Mouse (Mus musculus): ENCODE results near the gene Aebp1.

DNA sequence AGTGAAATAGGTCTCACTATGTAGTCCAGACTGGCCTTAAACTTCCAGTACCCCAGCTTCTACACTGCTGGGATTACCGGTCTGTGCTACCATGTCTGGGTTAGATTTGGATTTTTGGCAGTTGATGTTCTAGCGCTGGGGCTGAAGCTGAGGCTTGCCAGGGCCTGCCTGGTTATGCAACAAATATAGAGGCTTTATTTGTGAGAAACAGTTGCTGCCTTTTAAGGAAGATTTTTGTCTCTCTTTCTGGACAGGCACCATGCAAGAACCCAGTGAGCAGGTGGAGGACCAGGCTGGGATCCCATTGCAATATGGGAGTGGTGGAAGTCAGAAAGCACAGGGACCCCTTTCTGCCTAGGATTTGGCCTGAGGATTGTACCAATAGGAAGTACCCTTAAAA, 20.0 kb upstream of the Aebp1 start:
- TF ChIP-seq CTCF (IDR thresholded peaks at IDR 0.05; ENCODE audit: insufficient read depth, low read depth, low read length) (no peak), POLR2A (IDR thresholded peaks at IDR 0.05; ENCODE audit: insufficient read depth, low read depth, low read length) (no peak)

Data from olfactory bulb, adult 2 months (tissue).